Mouse (Mus musculus): ENCODE measurements around the gene Gm48552. TPM values are rescaled to one million over a fixed set of nuclear protein-coding genes. Genes with fewer than 3 reads are reported as not detected.
A peak's percentile ranks its signal among the peaks of the same experiment; 100 is the strongest.

Gene Gm48552
- total RNA-seq, 2 experiments from 2014 or later: 0.84 to 1.0 TPM

DNA sequence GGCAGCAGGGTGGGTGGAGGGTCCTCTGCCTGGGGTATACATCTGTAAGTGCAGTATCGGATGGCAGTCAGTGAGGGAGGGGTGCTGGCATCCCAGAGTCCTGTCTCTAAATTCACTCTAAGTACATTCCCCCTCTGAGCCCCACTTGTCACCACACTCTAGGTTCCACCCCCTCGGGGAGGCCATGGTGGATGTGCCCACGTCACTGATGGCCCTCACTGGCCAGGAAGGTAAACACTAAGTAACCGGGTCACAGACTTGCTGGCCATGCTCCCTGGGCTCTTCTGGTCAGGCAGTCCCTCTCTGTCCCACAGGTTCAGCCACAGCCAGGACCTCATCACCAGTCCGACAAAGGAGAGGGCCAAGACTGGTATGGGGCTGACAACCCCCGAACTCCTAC, 33.4 kb downstream of the Gm48552 start:
- intact Hi-C loops (cut with DNase I): no loop called here
- H3K4me3 ChIP-seq: peak overlapping the region; percentile 29
- H3K27ac ChIP-seq: peak overlapping the region; percentile 97
- DNase-seq: peak; percentile 79
- TF ChIP-seq CTCF (IDR thresholded peaks at IDR 0.05): no peak

- DNase-seq: peak; percentile 26
- intact Hi-C loops (cut with DNase I): no loop called here
- Histone ChIP-seq H3K4me3 (peak overlapping the region; percentile 29), H3K27ac (peak overlapping the region; percentile 97)
- TF ChIP-seq CTCF (IDR thresholded peaks at IDR 0.05): no peak
These were observed 33.9 kb downstream of the Gm48552 start for GRCm38 (mm10) chr10:81422661-81423217.

- H3K4me3 ChIP-seq: peak overlapping the region; percentile 94
- no peak for TF ChIP-seq CTCF (IDR thresholded peaks at IDR 0.05)
- peak; percentile 26 for DNase-seq
- intact Hi-C loops (cut with DNase I): no loop called here
- peak overlapping the region; percentile 97 for H3K27ac ChIP-seq
These were observed 34.9 kb downstream of the Gm48552 start for GRCm38 (mm10) chr10:81423476-81424245.

DNA sequence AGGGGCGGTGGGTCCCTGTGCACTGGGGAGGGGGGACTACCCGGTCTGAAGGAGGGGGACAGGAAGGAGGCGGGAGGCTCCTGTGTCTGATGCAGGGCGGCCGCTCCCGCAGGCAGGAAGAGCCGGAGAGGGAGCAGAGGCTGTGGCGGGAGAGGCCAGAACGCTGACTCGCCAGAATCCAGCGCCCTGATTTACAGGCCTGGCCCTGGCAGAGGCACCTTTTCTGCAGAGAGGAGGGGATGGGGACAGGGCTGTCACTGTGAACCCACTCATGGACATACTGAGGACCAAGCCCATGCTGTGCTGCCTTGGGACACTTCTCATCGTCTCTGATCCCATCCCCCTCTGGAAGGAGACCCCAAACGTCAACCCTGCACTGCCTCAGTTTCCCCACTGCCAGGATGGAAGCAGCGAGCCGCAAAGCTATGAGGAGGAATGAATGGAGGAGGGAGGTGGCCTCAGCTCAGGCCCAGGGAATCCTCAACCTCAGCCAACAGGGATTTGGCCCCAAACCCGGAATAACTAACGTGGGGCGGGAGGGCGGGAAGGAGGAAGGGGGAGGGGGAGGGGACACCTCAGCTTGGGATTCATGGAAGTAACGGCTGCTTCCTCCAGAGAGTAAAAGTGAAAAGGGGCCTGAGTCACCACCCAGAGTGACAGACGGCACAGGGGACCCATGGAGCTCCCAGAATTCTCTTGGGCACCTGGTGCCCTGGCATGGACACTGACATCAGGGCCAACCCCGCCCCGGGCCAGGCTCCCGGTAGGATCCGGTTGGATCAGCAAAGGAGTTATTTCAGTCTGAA, 35.6 kb downstream of the Gm48552 start:
- H3K4me3 ChIP-seq: peak overlapping the region; percentile 94
- DNase-seq: peak; percentile 94
- no peak for TF ChIP-seq CTCF (IDR thresholded peaks at IDR 0.05)
- H3K27ac ChIP-seq: peak overlapping the region; percentile 97
- intact Hi-C loops (cut with DNase I): no loop called here

DNA sequence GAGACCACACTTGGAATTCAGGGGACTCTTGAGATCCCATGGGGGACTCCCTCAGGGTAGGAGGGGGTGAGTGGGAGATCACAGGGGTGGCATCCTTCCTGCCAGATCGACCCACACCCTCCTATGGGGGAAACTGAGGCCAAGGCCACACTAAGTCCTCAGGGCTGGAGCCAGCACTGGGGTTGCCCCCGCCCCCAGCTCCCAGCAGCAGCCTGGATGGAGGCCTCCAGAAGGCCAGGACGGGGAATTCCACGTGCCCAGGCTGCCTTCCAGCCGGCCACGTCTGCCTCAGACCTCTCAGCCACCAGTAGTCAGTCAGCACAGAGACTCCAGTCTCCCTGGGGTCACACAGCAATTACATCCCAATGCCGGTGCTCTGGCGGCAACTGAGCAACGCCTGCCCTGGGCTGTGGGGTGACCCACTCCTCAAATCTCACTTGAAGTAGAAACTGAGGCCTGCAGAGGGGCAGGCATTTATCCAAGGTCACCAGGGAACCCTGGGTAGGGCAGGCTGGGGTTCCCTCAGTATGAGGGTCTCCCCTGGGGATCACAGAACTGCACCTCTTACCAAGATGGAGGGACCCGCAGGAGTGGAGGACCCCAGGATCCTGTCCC, 36.5 kb downstream of the Gm48552 start:
- Histone ChIP-seq H3K4me3 (peak overlapping the region; percentile 94), H3K27ac (peak overlapping the region; percentile 97)
- intact Hi-C loops (cut with DNase I): no loop called here
- peak; percentile 89 for DNase-seq
- no peak for TF ChIP-seq CTCF (IDR thresholded peaks at IDR 0.05)

- peak; percentile 74 for DNase-seq
- peak overlapping the region; percentile 97 for H3K27ac ChIP-seq
- no peak for TF ChIP-seq CTCF (IDR thresholded peaks at IDR 0.05)
- intact Hi-C loops (cut with DNase I): no loop called here
- H3K4me3 ChIP-seq: peak overlapping the region; percentile 94
These were observed 37.4 kb downstream of the Gm48552 start for GRCm38 (mm10) chr10:81426081-81426671.

GRCm38 (mm10) chr10:81426897-81427296, 38.1 kb downstream of the Gm48552 start:
- H3K4me3 ChIP-seq: peak overlapping the region; percentile 94
- no peak for TF ChIP-seq CTCF (IDR thresholded peaks at IDR 0.05)
- peak; percentile 89 for DNase-seq
- peak overlapping the region; percentile 97 for H3K27ac ChIP-seq
- intact Hi-C loops (cut with DNase I): no loop called here

DNA sequence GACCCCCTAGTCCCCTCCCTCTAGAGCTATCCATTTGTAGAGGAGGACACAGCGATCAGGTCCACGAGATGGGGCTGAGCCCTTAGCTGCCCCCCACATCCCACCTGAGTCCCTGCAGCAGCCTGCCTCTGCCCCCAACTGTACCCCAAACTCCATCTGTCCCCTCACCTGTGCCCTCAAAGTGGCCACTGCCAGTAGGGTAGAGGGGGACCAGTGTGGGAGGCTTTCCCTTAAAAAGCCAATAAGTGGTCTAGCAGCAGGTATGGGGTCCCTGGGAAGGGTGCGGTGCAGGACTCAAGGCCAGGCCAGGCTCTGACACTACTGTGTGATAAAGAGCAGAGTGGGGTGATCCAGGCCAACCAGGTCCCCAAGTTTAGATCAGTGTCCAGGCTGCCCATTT, 38.5 kb downstream of the Gm48552 start:
- no peak for TF ChIP-seq CTCF (IDR thresholded peaks at IDR 0.05)
- intact Hi-C loops (cut with DNase I): no loop called here
- H3K27ac ChIP-seq: peak overlapping the region; percentile 97
- peak overlapping the region; percentile 94 for H3K4me3 ChIP-seq
- DNase-seq: no peak

DNA sequence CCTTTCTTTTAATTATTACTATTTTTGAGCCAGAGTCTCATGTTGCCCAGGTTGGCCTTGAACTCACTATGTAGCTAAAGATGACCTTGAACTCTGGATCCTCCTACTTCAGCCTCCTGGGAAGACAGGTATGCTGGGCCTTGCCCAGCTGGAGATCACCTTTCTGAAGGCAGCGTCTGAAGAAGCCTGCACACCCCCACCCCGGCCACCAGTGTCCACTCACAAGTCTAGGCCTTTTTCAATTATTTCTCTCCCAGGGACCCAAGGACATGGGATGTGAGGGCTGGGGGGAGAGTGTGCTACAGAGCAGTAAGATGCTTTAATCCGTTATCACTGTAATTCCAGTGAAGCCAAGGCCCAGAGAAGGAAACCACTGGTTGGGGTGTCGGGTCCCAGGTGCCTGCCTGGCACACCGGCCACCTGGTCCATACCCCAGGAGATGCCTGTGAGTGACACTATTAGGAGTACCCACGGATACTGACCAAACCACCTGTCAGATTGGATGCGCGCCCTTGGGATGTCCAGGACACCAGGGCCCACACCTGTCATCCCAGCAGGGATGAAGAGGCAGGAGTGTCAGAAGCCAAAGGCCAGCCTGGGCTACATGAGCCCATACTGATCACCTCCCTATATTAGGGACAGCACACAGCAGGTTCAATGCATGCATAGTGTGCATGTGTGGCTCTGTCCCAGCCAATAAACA, 39.1 kb downstream of the Gm48552 start:
- Histone ChIP-seq H3K27ac (peak overlapping the region; percentile 97), H3K4me3 (no peak overlapping the region)
- peak; percentile 43 for DNase-seq
- no peak for TF ChIP-seq CTCF (IDR thresholded peaks at IDR 0.05)
- intact Hi-C loops (cut with DNase I): no loop called here

- peak overlapping the region; percentile 97 for H3K27ac ChIP-seq
- no peak overlapping the region for H3K4me3 ChIP-seq
- intact Hi-C loops (cut with DNase I): no loop called here
- no peak for TF ChIP-seq CTCF (IDR thresholded peaks at IDR 0.05)
- no peak for DNase-seq
These were observed 39.7 kb downstream of the Gm48552 start for GRCm38 (mm10) chr10:81428507-81428870.

GRCm38 (mm10) chr10:81429092-81429491, 40.3 kb downstream of the Gm48552 start:
- Histone ChIP-seq H3K27ac (peak overlapping the region; percentile 97), H3K4me3 (peak overlapping the region; percentile 95)
- intact Hi-C loops (cut with DNase I): loop anchor here (1.0 kb wide), 1 partner anchor 14 kb away; no protein-coding TSS in a partner anchor
- TF ChIP-seq CTCF (IDR thresholded peaks at IDR 0.05): no peak
- DNase-seq: peak; percentile 25
